Mouse (Mus musculus) ES-E14 (cell line): ENCODE measurements around the gene Srd5a1. TPM values are rescaled to one million over a fixed set of nuclear protein-coding genes. Genes with fewer than 3 reads are reported as not detected.

Experiments
- DNase-seq: peaks from one replicate; pipeline ENCODE4 v3.0.0-alpha.2; 2013; ENCODE audit warnings: low read depth, low spot score
- H3K27ac ChIP-seq: 2 replicates; pipeline ENCODE4 v1.5.1; 2012; ENCODE audit warnings: low read depth, mild to moderate bottlenecking, low read length, moderate library complexity, mixed read lengths; ENCODE audit not compliant: poor library complexity, insufficient read depth, severe bottlenecking
- H3K36me3 ChIP-seq: 2 replicates; pipeline ENCODE4 v1.6.1; 2012; ENCODE audit warnings: mild to moderate bottlenecking, low read length, moderate library complexity, mixed read lengths; ENCODE audit not compliant: control insufficient read depth, poor library complexity, insufficient read depth, severe bottlenecking
- H3K4me1 ChIP-seq, 2 experiments: fragments of 150-350 bp in 1 of 2; sonication (generic) in 1 of 2; 2 replicates each; pipeline ENCODE4 v1.6.1; 2012; ENCODE audit warnings: low read length in 2 of 2, mild to moderate bottlenecking in 1 of 2, mixed read lengths in 1 of 2; ENCODE audit not compliant: control insufficient read depth in 2 of 2, insufficient read depth in 2 of 2, poor library complexity in 1 of 2
- H3K4me3 ChIP-seq, 2 experiments: fragments of 150-350 bp in 1 of 2; sonication (generic) in 1 of 2; 2 replicates each; pipeline ENCODE4 v1.5.1; 2012; ENCODE audit warnings: low read length in 2 of 2, low read depth in 1 of 2, mild to moderate bottlenecking in 1 of 2, mixed read lengths in 1 of 2; ENCODE audit not compliant: insufficient read depth in 1 of 2, poor library complexity in 1 of 2, severe bottlenecking in 1 of 2
- H3K9ac ChIP-seq: 2 replicates; pipeline ENCODE4 v1.6.1; 2012; ENCODE audit warnings: low read depth, mild to moderate bottlenecking, low read length, mixed read lengths; ENCODE audit not compliant: poor library complexity, insufficient read depth, severe bottlenecking
- H3K9me3 ChIP-seq: fragments of 150-350 bp; sonication (generic); 2 replicates; pipeline ENCODE4 v1.6.1; 2012; ENCODE audit warnings: low read depth, mild to moderate bottlenecking, low read length; ENCODE audit not compliant: control insufficient read depth, insufficient read depth
- CHD2 ChIP-seq: IDR thresholded peaks from 2 replicates; pipeline ENCODE4 v1.6.1; 2014; ENCODE audit warnings: mild to moderate bottlenecking, low read depth, low read length, inconsistent platforms
- HCFC1 ChIP-seq: IDR thresholded peaks from 2 replicates; pipeline ENCODE4 v1.6.1; 2012; ENCODE audit warnings: low read length, inconsistent platforms, borderline replicate concordance; ENCODE audit not compliant: insufficient read depth
- MAFK ChIP-seq: IDR thresholded peaks from 2 replicates; pipeline ENCODE4 v1.6.1; 2014; ENCODE audit warnings: mild to moderate bottlenecking, low read depth, low read length, inconsistent platforms; ENCODE audit not compliant: insufficient read depth
- ZC3H11A ChIP-seq: IDR thresholded peaks from 2 replicates; pipeline ENCODE4 v1.6.1; 2012; ENCODE audit warnings: low read depth, mild to moderate bottlenecking, inconsistent platforms, low read length, borderline replicate concordance
- ZNF384 ChIP-seq: IDR thresholded peaks from 2 replicates; pipeline ENCODE4 v1.6.1; 2012; ENCODE audit warnings: low read depth, low read length, inconsistent platforms
- in situ Hi-C, 2 experiments: fragments of 600-800 bp; cut with MboI; formaldehyde crosslinking; loops; one replicate each; pipeline ENCODE4 v1.15.1; 2025; ENCODE audit warnings: low sequenced_read_pairs in 2 of 2, inconsistent platforms in 1 of 2; ENCODE audit not compliant: unreplicated experiment in 2 of 2
- total RNA-seq: library from RNA; depleted of rRNA; stranded (reverse); fragments of 300-350 nt; gene quantifications from 2 replicates; pipeline ENCODE4 v1.2.3, GENCODE M21; 2012

The Srd5a1 gene
- total RNA-seq, 1 experiment: 11.5 TPM

DNA sequence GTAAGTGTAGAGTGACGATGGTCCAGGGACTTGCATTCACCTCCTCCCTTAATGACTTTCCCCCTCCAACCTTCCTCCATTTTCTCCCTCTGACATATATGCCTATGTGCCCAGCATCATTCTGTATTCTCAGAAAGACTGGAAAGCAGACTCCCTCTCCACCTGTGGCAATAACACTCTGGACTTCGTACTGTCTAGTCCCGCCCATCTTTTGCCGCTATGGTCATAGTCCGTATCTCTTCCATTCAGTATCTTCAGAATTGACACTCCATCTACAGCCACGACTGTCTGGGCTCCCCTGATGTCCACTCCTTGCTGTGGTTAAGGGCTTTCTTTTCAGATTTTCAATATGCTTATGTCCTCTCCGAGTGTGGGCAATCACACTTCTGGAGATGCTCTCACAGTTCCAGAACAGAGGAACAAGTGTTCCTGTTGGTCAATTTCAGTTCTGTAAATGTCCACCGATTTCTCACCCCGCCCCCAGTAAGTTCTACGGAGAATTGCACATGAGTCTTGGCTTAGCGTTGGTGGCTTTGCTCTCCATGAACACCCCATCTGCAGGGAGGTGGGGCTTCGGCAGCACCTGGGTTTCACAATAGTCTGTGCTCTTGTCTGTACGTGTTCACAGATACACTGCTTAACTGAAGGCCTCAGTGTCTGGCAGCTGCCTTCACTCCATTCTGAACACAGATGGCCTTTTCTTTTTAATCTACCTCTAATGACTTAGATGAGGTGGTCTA is 33.4 kb upstream of the Srd5a1 start:
- H3K9ac ChIP-seq: no peak overlapping the region
- H3K9me3 ChIP-seq: no peaks in the 10 kb centered on the region
- H3K36me3 ChIP-seq: no peaks in the 10 kb centered on the region; the same call in 1 of the 2 replicates
- H3K4me1 ChIP-seq: no peaks in the 10 kb centered on the region
- no peak for DNase-seq
- TF ChIP-seq ZNF384 (no peak), MAFK (no peak), CHD2 (no peak), HCFC1 (no peak), ZC3H11A (no peak)
- in situ Hi-C loops: no loop called here
- H3K27ac ChIP-seq: no peak overlapping the region
- H3K4me3 ChIP-seq: no peak overlapping the region

- peaks cover 4% of the 10 kb centered on the region; the same call in 1 of the 2 replicates for H3K36me3 ChIP-seq
- H3K9me3 ChIP-seq: no peaks in the 10 kb centered on the region
- no peak overlapping the region for H3K4me3 ChIP-seq
- H3K27ac ChIP-seq: no peak overlapping the region
- no peak overlapping the region for H3K9ac ChIP-seq
- no peaks in the 10 kb centered on the region for H3K4me1 ChIP-seq
- in situ Hi-C loops: no loop called here
- no peak for TF ChIP-seq MAFK
- no peak for TF ChIP-seq HCFC1
- TF ChIP-seq ZC3H11A: no peak
- TF ChIP-seq ZNF384: no peak
- no peak for TF ChIP-seq CHD2
- DNase-seq: no peak
Measured at GRCm38 (mm10) chr13:69643937-69644336, 32.7 kb upstream of the Srd5a1 start.

- TF ChIP-seq CHD2 (no peak), ZNF384 (no peak), HCFC1 (no peak), ZC3H11A (no peak)
- Histone ChIP-seq H3K9ac (no peak overlapping the region), H3K27ac (no peak overlapping the region), H3K36me3 (peaks cover 8% of the 10 kb centered on the region), H3K4me1 (no peaks in the 10 kb centered on the region), H3K4me3 (no peak overlapping the region), H3K9me3 (no peaks in the 10 kb centered on the region)
- in situ Hi-C loops: no loop called here
- DNase-seq: no peak
Measured at GRCm38 (mm10) chr13:69642656-69643216, 31.5 kb upstream of the Srd5a1 start.

GRCm38 (mm10) chr13:69641017-69641416 is 29.8 kb upstream of the Srd5a1 start:
- H3K36me3 ChIP-seq: peaks cover 16% of the 10 kb centered on the region
- no peak overlapping the region for H3K9ac ChIP-seq
- DNase-seq: no peak
- no peaks in the 10 kb centered on the region for H3K4me1 ChIP-seq
- no peak overlapping the region for H3K27ac ChIP-seq
- TF ChIP-seq ZC3H11A (no peak), CHD2 (no peak), HCFC1 (no peak)
- in situ Hi-C loops: no loop called here
- no peaks in the 10 kb centered on the region for H3K9me3 ChIP-seq
- no peak overlapping the region for H3K4me3 ChIP-seq

GRCm38 (mm10) chr13:69640541-69640940 is 29.3 kb upstream of the Srd5a1 start:
- Histone ChIP-seq H3K9ac (no peak overlapping the region), H3K27ac (no peak overlapping the region), H3K4me3 (no peak overlapping the region), H3K4me1 (no peaks in the 10 kb centered on the region), H3K9me3 (no peaks in the 10 kb centered on the region), H3K36me3 (peaks cover 16% of the 10 kb centered on the region)
- in situ Hi-C loops: no loop called here
- no peak for DNase-seq
- TF ChIP-seq HCFC1 (no peak), CHD2 (no peak), ZNF384 (no peak), ZC3H11A (no peak), MAFK (no peak)
